Mouse (Mus musculus): ENCODE results near the gene Phactr4.

GRCm38 (mm10) chr4:132385771-132386410, 36.4 kb downstream of the Phactr4 start:
- TF ChIP-seq POLR2A (IDR thresholded peaks at IDR 0.05; ENCODE audit: borderline replicate concordance, low read depth, low read length) (no peak), CTCF (IDR thresholded peaks at IDR 0.05; ENCODE audit: low read depth, low read length) (no peak)

Data from bone marrow macrophage, adult 2 months (primary cell).